Comparison of ENCODE assay signal across 8 mouse cellular contexts in the genomic region with DNA sequence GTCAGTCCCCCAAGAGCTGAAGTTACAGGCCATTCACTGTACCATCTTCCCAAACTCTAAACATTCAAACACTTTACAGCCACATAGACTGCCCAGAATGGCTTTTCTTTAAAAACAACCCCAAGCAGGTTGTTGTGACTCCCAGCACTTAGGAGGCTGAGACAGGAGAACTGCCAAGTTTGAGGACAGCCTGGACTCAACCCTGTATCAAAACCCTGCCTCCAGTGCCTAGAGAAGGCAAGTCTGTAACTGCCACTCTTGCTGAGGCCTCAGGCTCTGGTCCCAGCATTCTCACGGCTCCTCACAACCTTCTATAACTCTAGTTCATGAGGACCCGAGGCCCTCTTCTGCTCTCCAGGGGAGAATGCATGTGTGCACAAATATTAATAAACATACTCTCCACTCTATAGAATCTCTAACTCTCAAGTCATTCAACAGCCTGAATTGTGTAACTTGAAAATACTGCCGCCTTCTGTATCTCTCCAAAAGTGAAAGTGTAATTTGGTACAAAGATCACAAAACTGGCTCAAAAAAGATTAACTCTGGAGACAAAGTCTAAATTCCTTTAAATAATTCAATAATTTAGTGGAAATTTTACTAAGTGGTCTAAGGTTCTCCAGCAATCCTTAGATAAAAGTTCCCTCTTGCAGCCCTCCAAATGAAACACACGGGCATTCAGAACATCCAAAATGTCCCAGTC. TPM values are rescaled to one million over a fixed set of nuclear protein-coding genes. Genes with fewer than 3 reads are reported as not detected.
A peak's percentile ranks its signal among the peaks of the same experiment; 100 is the strongest.
DNase-seq lines count a peak whose midpoint lies in the region; ATAC-seq and TF ChIP-seq lines count a peak whose summit lies in the region.
"Had no signal": no experiment of that assay in that cellular context is flagged by ENCODE, and none has a peak within 500 bp of the region (broad histone marks: within the 10 kb centered on the region; RNA-seq: fewer than 3 reads in every experiment).

No protein-coding gene starts in this region.

- H3K9ac ChIP-seq in hindbrain, embryonic 14.5 days = no peak overlapping the region
- no peak overlapping the region for H3K9ac ChIP-seq in hindbrain, embryonic 16.5 days (ENCODE audit: low read depth, low read length)
- no peak overlapping the region for H3K9ac ChIP-seq in stomach, embryonic 16.5 days (ENCODE audit: low read length)
- no peak overlapping the region for H3K9ac ChIP-seq in stomach, postnatal 0 days (ENCODE audit: low read length)
- H3K9ac ChIP-seq: neural tube, embryonic 13.5 days had no signal

- H3K4me3 ChIP-seq in hindbrain, embryonic 14.5 days (replicated peaks; ENCODE audit: low read length) = no peak overlapping the region
- H3K4me3 ChIP-seq in hindbrain, embryonic 16.5 days (ENCODE audit: low read length) = no peak overlapping the region
- no peak overlapping the region for H3K4me3 ChIP-seq in stomach, embryonic 16.5 days (replicated peaks; ENCODE audit: low read length)
- no peak overlapping the region for H3K4me3 ChIP-seq in stomach, postnatal 0 days (ENCODE audit: low read depth, low read length)

- H3K27ac ChIP-seq in hindbrain, embryonic 14.5 days = no peak overlapping the region
- no peak overlapping the region for H3K27ac ChIP-seq in hindbrain, embryonic 16.5 days (ENCODE audit: low read depth, low read length)
- H3K27ac ChIP-seq in stomach, embryonic 16.5 days (ENCODE audit: low read length) = no peak overlapping the region
- no peak overlapping the region for H3K27ac ChIP-seq in stomach, postnatal 0 days (replicated peaks)

- ATAC-seq in hindbrain, embryonic 14.5 days (ENCODE audit: low FRiP score) = no peak
- no peak for ATAC-seq in hindbrain, embryonic 16.5 days
- no peak for ATAC-seq in stomach, embryonic 16.5 days (ENCODE audit: insufficient read depth, low FRiP score)
- ATAC-seq in stomach, postnatal 0 days (ENCODE audit: low FRiP score, low TSS enrichment) = no peak

- TF ChIP-seq CTCF in stomach, postnatal 0 days (IDR thresholded peaks at IDR 0.05; ENCODE audit: low read depth) = no peak

- H3K27me3 ChIP-seq in hindbrain, embryonic 14.5 days (ENCODE audit: control insufficient read depth, insufficient read depth, low read length) = no peaks in the 10 kb centered on the region
- no peaks in the 10 kb centered on the region for H3K27me3 ChIP-seq in hindbrain, embryonic 16.5 days (replicated peaks; ENCODE audit: control insufficient read depth, insufficient read depth, low read length)
- no peaks in the 10 kb centered on the region for H3K27me3 ChIP-seq in stomach, embryonic 16.5 days (ENCODE audit: control insufficient read depth, insufficient read depth, low read length)
- no peaks in the 10 kb centered on the region for H3K27me3 ChIP-seq in stomach, postnatal 0 days (ENCODE audit: control insufficient read depth, insufficient read depth, low read length)
- H3K27me3 ChIP-seq: neural tube, embryonic 13.5 days had no signal

- 79% methylated on average over 4 of the region's 4 CpGs for WGBS in hindbrain, embryonic 14.5 days
- 74% methylated on average over 4 of the region's 4 CpGs for WGBS in hindbrain, embryonic 16.5 days
- 56% methylated on average over 4 of the region's 4 CpGs for WGBS in stomach, embryonic 16.5 days
- WGBS in stomach, postnatal 0 days = 45% methylated on average over 4 of the region's 4 CpGs

- no peaks in the 10 kb centered on the region for H3K36me3 ChIP-seq in hindbrain, embryonic 14.5 days (replicated peaks; ENCODE audit: control insufficient read depth, insufficient read depth)
- H3K36me3 ChIP-seq in hindbrain, embryonic 16.5 days (ENCODE audit: control insufficient read depth, insufficient read depth, low read length) = no peaks in the 10 kb centered on the region
- no peaks in the 10 kb centered on the region for H3K36me3 ChIP-seq in stomach, embryonic 16.5 days (ENCODE audit: control insufficient read depth, insufficient read depth, low read length)
- H3K36me3 ChIP-seq in stomach, postnatal 0 days (ENCODE audit: control insufficient read depth, insufficient read depth, low read length) = no peaks in the 10 kb centered on the region
- H3K36me3 ChIP-seq: neural tube, embryonic 13.5 days had no signal

- peaks cover 32% of the 10 kb centered on the region for H3K4me1 ChIP-seq in hindbrain, embryonic 14.5 days (replicated peaks; ENCODE audit: control insufficient read depth, insufficient read depth, low read length)
- peaks cover 19% of the 10 kb centered on the region for H3K4me1 ChIP-seq in hindbrain, embryonic 16.5 days (ENCODE audit: control insufficient read depth, insufficient read depth, low read depth, low read length)
- peaks cover 18% of the 10 kb centered on the region for H3K4me1 ChIP-seq in stomach, embryonic 16.5 days (ENCODE audit: control insufficient read depth, insufficient read depth, low read length)
- H3K4me1 ChIP-seq in stomach, postnatal 0 days (replicated peaks; ENCODE audit: control insufficient read depth, insufficient read depth) = no peaks in the 10 kb centered on the region

- peak overlapping the region; percentile 0; the same call in 1 of the 2 replicates for H3K4me2 ChIP-seq in hindbrain, embryonic 14.5 days (replicated peaks)
- H3K4me2 ChIP-seq in hindbrain, embryonic 16.5 days (ENCODE audit: low read length) = no peak overlapping the region
- peak overlapping the region; percentile 16; the same call in 1 of the 2 replicates for H3K4me2 ChIP-seq in stomach, embryonic 16.5 days (ENCODE audit: low read depth, low read length)
- H3K4me2 ChIP-seq in stomach, postnatal 0 days (replicated peaks; ENCODE audit: low read depth) = no peak overlapping the region

- TF ChIP-seq EP300 in stomach, postnatal 0 days (optimal IDR thresholded peaks at IDR 0.05) = no peak

- no peaks in the 10 kb centered on the region for H3K9me3 ChIP-seq in hindbrain, embryonic 14.5 days (ENCODE audit: control insufficient read depth, low read length)
- H3K9me3 ChIP-seq in hindbrain, embryonic 16.5 days (ENCODE audit: control insufficient read depth, low read length) = no peaks in the 10 kb centered on the region
- H3K9me3 ChIP-seq in stomach, embryonic 16.5 days (replicated peaks; ENCODE audit: control insufficient read depth, low read length) = no peaks in the 10 kb centered on the region
- no peaks in the 10 kb centered on the region for H3K9me3 ChIP-seq in stomach, postnatal 0 days (ENCODE audit: control insufficient read depth, low read length)
- H3K9me3 ChIP-seq: neural tube, embryonic 13.5 days had no signal

- DNase-seq in hindbrain, embryonic 14.5 days (ENCODE audit: low spot score) = no peak
- no peak for DNase-seq in stomach, postnatal 0 days (ENCODE audit: low spot score)
- peak; percentile 49 for DNase-seq in induced T-regulatory cell, adult 2 months (ENCODE audit: low read depth)
- DNase-seq in layer of hippocampus, postnatal 25 days (ENCODE audit: extremely low spot score in 1 of 2, low spot score in 1 of 2) = no peak
- no peak for DNase-seq in embryo, embryonic 11 days

RNA-seq across cellular contexts. Expression of a gene that starts 2.8 kb away (rescaled TPM):
- 87.9 and 89.3 TPM in 2 replicates for polyA plus RNA-seq in hindbrain, embryonic 14.5 days (2014; fragmentation: Nextera tagmentation; extraction: Ambion mirVana)
- 72.9 and 92.7 TPM in 2 replicates for polyA plus RNA-seq in hindbrain, embryonic 16.5 days (2015; fragmentation: Nextera tagmentation; extraction: Ambion mirVana)
- 51.7 and 58.0 TPM in 2 replicates for polyA plus RNA-seq in stomach, embryonic 16.5 days (2015; fragmentation: Nextera tagmentation; extraction: Ambion mirVana)
- 28.6 and 29.9 TPM in 2 replicates for polyA plus RNA-seq in stomach, postnatal 0 days (2015; fragmentation: Nextera tagmentation; extraction: Ambion mirVana)
- total RNA-seq in layer of hippocampus, postnatal 25 days (2021) = 100 to 1,000 TPM; 104 to 117 TPM

RNA-seq across cellular contexts. Expression of a gene that starts 39.3 kb away (rescaled TPM):
- 41.8 and 46.2 TPM in 2 replicates for polyA plus RNA-seq in hindbrain, embryonic 14.5 days (2014; fragmentation: Nextera tagmentation; extraction: Ambion mirVana)
- 84.7 and 99.9 TPM in 2 replicates for polyA plus RNA-seq in hindbrain, embryonic 16.5 days (2015; fragmentation: Nextera tagmentation; extraction: Ambion mirVana)
- polyA plus RNA-seq in stomach, embryonic 16.5 days (2015; fragmentation: Nextera tagmentation; extraction: Ambion mirVana) = 94.7 and 98.8 TPM in 2 replicates
- polyA plus RNA-seq in stomach, postnatal 0 days (2015; fragmentation: Nextera tagmentation; extraction: Ambion mirVana) = 30.3 and 31.0 TPM in 2 replicates
- 10 to 100 TPM; 68.1 to 92.0 TPM for total RNA-seq in layer of hippocampus, postnatal 25 days (2021)

Comparison
In these comparisons a context has a peak if more than half of its experiments do, and no peak if none do; other contexts are left out.
1. H3K4me2 ChIP-seq: peak in hindbrain, embryonic 14.5 days (single experiment) and stomach, embryonic 16.5 days (single experiment); none in hindbrain, embryonic 16.5 days (single experiment) and stomach, postnatal 0 days (single experiment).